Mouse (Mus musculus): ENCODE data around the gene Zfp938. TPM values are rescaled to one million over a fixed set of nuclear protein-coding genes. Genes with fewer than 3 reads are reported as not detected.

The Zfp938 gene
- polyA plus RNA-seq (2014; fragmentation: Illumina TruSeq; extraction: RNeasy Lipid Tissue Mini Kit (QIAGEN cat#74804); ENCODE audit: low read depth, low replicate concordance), result 15.4 TPM

DNA sequence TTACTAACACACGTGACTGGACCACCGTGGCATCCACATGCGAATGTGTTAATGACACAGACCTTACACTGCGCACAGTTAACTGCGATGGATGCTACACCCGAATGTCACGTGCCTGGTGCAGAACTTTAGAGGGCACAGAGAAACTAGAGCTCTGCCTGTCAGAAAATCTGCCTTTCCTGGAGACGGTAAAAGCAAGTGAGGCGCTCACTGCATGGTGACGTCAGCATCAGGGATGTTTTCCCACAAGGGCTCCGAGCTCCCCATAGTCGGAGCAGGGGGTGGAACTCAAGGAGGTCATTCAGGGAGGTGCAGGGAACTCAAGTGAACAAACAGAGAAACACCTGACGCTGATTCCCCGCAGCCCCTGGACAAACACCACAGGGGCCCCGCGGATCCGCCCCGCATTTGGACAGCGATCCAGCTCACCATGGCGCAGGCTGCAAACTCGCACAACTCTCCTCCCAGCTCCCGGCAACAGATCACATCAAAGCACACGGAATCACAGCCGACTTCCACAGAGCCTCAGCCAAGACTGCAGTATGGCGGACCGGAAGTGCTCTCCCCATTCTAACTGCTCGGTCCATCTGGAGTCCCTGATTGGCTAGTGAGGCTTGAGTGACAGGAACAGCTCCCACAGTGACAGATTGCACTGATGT lies at the start of gene Zfp938:
Zfp938 (minus strand) TSS at position 539 of the 659 bp plus-strand sequence.

Other genes with a start within 250 kb of the Zfp938 start
- gene Zfp873, start 193.2 kb downstream of the Zfp938 start, polyA plus RNA-seq (2014; fragmentation: Illumina TruSeq; extraction: RNeasy Lipid Tissue Mini Kit (QIAGEN cat#74804); ENCODE audit: low read depth, low replicate concordance), result 2.4 TPM
- 6.9 TPM for gene BC024063, start 157.9 kb downstream of the Zfp938 start, polyA plus RNA-seq (2014; fragmentation: Illumina TruSeq; extraction: RNeasy Lipid Tissue Mini Kit (QIAGEN cat#74804); ENCODE audit: low read depth, low replicate concordance)
- gene AU041133, start 113.3 kb downstream of the Zfp938 start, polyA plus RNA-seq (2014; fragmentation: Illumina TruSeq; extraction: RNeasy Lipid Tissue Mini Kit (QIAGEN cat#74804); ENCODE audit: low read depth, low replicate concordance), result 4.5 TPM
- 264 TPM for gene 4932415D10Rik, start 75.3 kb upstream of the Zfp938 start, polyA plus RNA-seq (2014; fragmentation: Illumina TruSeq; extraction: RNeasy Lipid Tissue Mini Kit (QIAGEN cat#74804); ENCODE audit: low read depth, low replicate concordance)
- gene Gm4924, start 113.0 kb upstream of the Zfp938 start, polyA plus RNA-seq (2014; fragmentation: Illumina TruSeq; extraction: RNeasy Lipid Tissue Mini Kit (QIAGEN cat#74804); ENCODE audit: low read depth, low replicate concordance), result 10.8 TPM

Measured in testis, adult 10 weeks (tissue).